Comparison of ENCODE assay signal across 7 mouse cellular contexts in genomic region chr17:50570228-50570627, GRCm38 (mm10).
DNase-seq lines count a peak whose midpoint lies in the region; ATAC-seq and TF ChIP-seq lines count a peak whose summit lies in the region.
"Not testable (repeated sequence)": the region's sequence is repeated elsewhere in the genome, so short reads cannot be mapped to it uniquely, and the experiment has no call there.

No protein-coding gene starts in this region.

- not testable (repeated sequence) for H3K27ac ChIP-seq in hindbrain, embryonic 11.5 days (ENCODE audit: low read depth, low read length); kidney, postnatal 0 days; midbrain, embryonic 13.5 days; midbrain, postnatal 0 days (ENCODE audit: low read depth, low read length)

- H3K27me3 ChIP-seq in G1E (ENCODE audit: insufficient read depth, low read length); hindbrain, embryonic 11.5 days (ENCODE audit: control insufficient read depth, insufficient read depth, low read length); kidney, postnatal 0 days (ENCODE audit: insufficient read depth, low read length); midbrain, embryonic 13.5 days; midbrain, postnatal 0 days (ENCODE audit: insufficient read depth, low read length): not testable (repeated sequence)

- not testable (repeated sequence) for H3K9me3 ChIP-seq in G1E (replicated peaks); hindbrain, embryonic 11.5 days (ENCODE audit: control insufficient read depth, low read length); kidney, postnatal 0 days (replicated peaks; ENCODE audit: low read length); midbrain, embryonic 13.5 days; midbrain, postnatal 0 days (ENCODE audit: low read length)

- ATAC-seq in G1E (ENCODE audit: extremely low read depth, insufficient number of reproducible peaks, low FRiP score, poor library complexity, severe bottlenecking): peak; percentile 57
- peak; percentile 75; the same call in 1 of the 2 replicates for ATAC-seq in erythroblast, adult 5-6 weeks (replicated peaks; ENCODE audit: low FRiP score, poor library complexity, severe bottlenecking)
- ATAC-seq in hindbrain, embryonic 11.5 days (ENCODE audit: low FRiP score): peak; percentile 72; the same call in 1 of the 2 replicates
- 0 out of 2 replicates have a peak, but pooled peaks have one; percentile 68 for ATAC-seq in kidney, postnatal 0 days (replicated peaks; ENCODE audit: low FRiP score, low read depth)
- 0 out of 2 replicates have a peak, but pooled peaks have one; percentile 55 for ATAC-seq in midbrain, embryonic 13.5 days
- 0 out of 2 replicates have a peak, but pooled peaks have one; percentile 70 for ATAC-seq in midbrain, postnatal 0 days (ENCODE audit: low FRiP score)
- peak; percentile 67 for ATAC-seq in neutrophil, adult 5-6 weeks (ENCODE audit: extremely low read depth, insufficient number of reproducible peaks, low FRiP score, poor library complexity, severe bottlenecking)

- not testable (repeated sequence) for H3K4me1 ChIP-seq in G1E (ENCODE audit: insufficient read depth, low read depth, low read length); hindbrain, embryonic 11.5 days (replicated peaks; ENCODE audit: control insufficient read depth, insufficient read depth, low read length); kidney, postnatal 0 days (replicated peaks; ENCODE audit: insufficient read depth, low read length); midbrain, embryonic 13.5 days (replicated peaks); midbrain, postnatal 0 days (ENCODE audit: insufficient read depth, low read length)

- H3K4me2 ChIP-seq in hindbrain, embryonic 11.5 days (replicated peaks; ENCODE audit: low read depth, low read length); kidney, postnatal 0 days (ENCODE audit: low read length); midbrain, embryonic 13.5 days (replicated peaks); midbrain, postnatal 0 days (ENCODE audit: low read depth, low read length, poor library complexity, severe bottlenecking): not testable (repeated sequence)

- H3K36me3 ChIP-seq in G1E (replicated peaks); hindbrain, embryonic 11.5 days (ENCODE audit: control insufficient read depth, insufficient read depth, low read length); kidney, postnatal 0 days (ENCODE audit: insufficient read depth, low read length); midbrain, embryonic 13.5 days; midbrain, postnatal 0 days (ENCODE audit: insufficient read depth, low read length): not testable (repeated sequence)

- DNase-seq in G1E (ENCODE audit: low spot score); hindbrain, embryonic 11.5 days (ENCODE audit: low spot score); kidney, postnatal 0 days (ENCODE audit: low spot score); midbrain, postnatal 0 days (ENCODE audit: low spot score): not testable (repeated sequence)

- TF ChIP-seq CTCF in G1E (IDR thresholded peaks at IDR 0.05; ENCODE audit: low read depth, low read length); kidney, postnatal 0 days (IDR thresholded peaks at IDR 0.05; ENCODE audit: low read depth); midbrain, postnatal 0 days (IDR thresholded peaks at IDR 0.05): not testable (repeated sequence)

- not testable (repeated sequence) for H3K4me3 ChIP-seq in G1E (ENCODE audit: low read depth, low read length); hindbrain, embryonic 11.5 days (ENCODE audit: low read depth, low read length); kidney, postnatal 0 days (replicated peaks; ENCODE audit: low read depth, low read length); midbrain, embryonic 13.5 days (replicated peaks); midbrain, postnatal 0 days (ENCODE audit: low read depth, low read length)

- 98% methylated on average over 4 of the region's 5 CpGs for WGBS in hindbrain, embryonic 11.5 days
- 95% methylated on average over 3 of the region's 5 CpGs for WGBS in kidney, postnatal 0 days
- 95% methylated on average over 5 of the region's 5 CpGs for WGBS in midbrain, embryonic 13.5 days
- WGBS in midbrain, postnatal 0 days: 96% methylated on average over 4 of the region's 5 CpGs

- not testable (repeated sequence) for H3K9ac ChIP-seq in hindbrain, embryonic 11.5 days (ENCODE audit: low read depth, low read length); kidney, postnatal 0 days (ENCODE audit: low read depth, low read length); midbrain, embryonic 13.5 days (replicated peaks); midbrain, postnatal 0 days (replicated peaks; ENCODE audit: low read length, poor library complexity, severe bottlenecking)
